Mouse (Mus musculus): Measurements from ENCODE around the gene Vrtn.

DNA sequence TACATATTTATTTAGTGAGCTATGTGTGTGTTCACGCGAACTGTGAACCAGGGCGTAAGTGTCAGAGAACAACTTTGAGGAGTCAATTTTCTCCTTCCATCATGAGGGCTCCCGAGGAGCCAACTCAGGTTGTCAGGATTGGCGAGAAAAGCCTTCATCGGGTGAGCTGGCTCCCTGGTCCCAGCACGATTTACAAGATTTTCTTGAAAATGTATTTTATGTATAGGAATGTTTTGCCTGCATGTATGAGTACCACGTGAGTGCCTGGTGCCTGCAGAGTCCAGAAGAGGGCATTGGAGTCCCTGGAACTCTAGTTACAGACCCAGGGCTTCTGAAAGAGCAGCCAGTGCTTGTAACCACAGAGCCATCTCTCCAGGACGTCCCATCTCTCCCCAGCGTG lies 23.2 kb upstream of the Vrtn start:
- TF ChIP-seq CTCF (IDR thresholded peaks at IDR 0.05; ENCODE audit: extremely low read depth, insufficient read depth, low read length) (no peak), POLR2A (IDR thresholded peaks at IDR 0.05; ENCODE audit: extremely low read depth, insufficient read depth, low read length) (no peak)
